Mouse (Mus musculus): ENCODE results near the gene Tspan15. TPM values are rescaled to one million over a fixed set of nuclear protein-coding genes. Genes with fewer than 3 reads are reported as not detected.

The Tspan15 gene
- total RNA-seq, 1 experiment, result 10.1 TPM

GRCm38 (mm10) chr10:62221647-62222046 is 9.4 kb downstream of the Tspan15 start:
- Histone ChIP-seq H3K4me1 (ENCODE audit: control insufficient read depth in 2 of 2, insufficient read depth in 2 of 2, low read length in 2 of 2, poor library complexity in 1 of 2) (peaks cover 7 to 15% of the 10 kb centered on the region in 2 experiments; a peak in 2 of 4 replicates), H3K9me3 (ENCODE audit: control insufficient read depth, insufficient read depth, low read depth, low read length) (no peaks in the 10 kb centered on the region)

GRCm38 (mm10) chr10:62220732-62221514 is 10.1 kb downstream of the Tspan15 start:
- Histone ChIP-seq H3K9ac (ENCODE audit: insufficient read depth, low read depth, low read length, poor library complexity, severe bottlenecking) (no peak overlapping the region), H3K4me1 (ENCODE audit: control insufficient read depth in 2 of 2, insufficient read depth in 2 of 2, low read length in 2 of 2, poor library complexity in 1 of 2) (peaks cover 9 to 15% of the 10 kb centered on the region in 2 experiments; a peak in 3 of 4 replicates), H3K9me3 (ENCODE audit: control insufficient read depth, insufficient read depth, low read depth, low read length) (no peaks in the 10 kb centered on the region), H3K4me3 (ENCODE audit: insufficient read depth in 1 of 2, low read depth in 1 of 2, low read length in 2 of 2, poor library complexity in 1 of 2, severe bottlenecking in 1 of 2) (no peak overlapping the region), H3K36me3 (ENCODE audit: control insufficient read depth, insufficient read depth, low read length, poor library complexity, severe bottlenecking) (no peaks in the 10 kb centered on the region), H3K27ac (ENCODE audit: insufficient read depth, low read depth, low read length, poor library complexity, severe bottlenecking) (no peak overlapping the region)
- in situ Hi-C loops (cut with MboI; ENCODE audit: low sequenced_read_pairs in 2 of 2, unreplicated experiment in 2 of 2), result no loop called here
- TF ChIP-seq ZC3H11A (IDR thresholded peaks at IDR 0.05; ENCODE audit: borderline replicate concordance, low read depth, low read length) (no peak), HCFC1 (IDR thresholded peaks at IDR 0.05; ENCODE audit: borderline replicate concordance, insufficient read depth, low read length) (no peak), CHD2 (IDR thresholded peaks at IDR 0.05; ENCODE audit: low read depth, low read length) (no peak), ZNF384 (IDR thresholded peaks at IDR 0.05; ENCODE audit: low read depth, low read length) (no peak), MAFK (IDR thresholded peaks at IDR 0.05; ENCODE audit: insufficient read depth, low read depth, low read length) (no peak)
- no peak for DNase-seq (ENCODE audit: low read depth, low spot score)

More at GRCm38 (mm10) chr10:62221647-62222046, 9.4 kb downstream of the Tspan15 start:
- in situ Hi-C loops (cut with MboI; ENCODE audit: low sequenced_read_pairs in 2 of 2, unreplicated experiment in 2 of 2), result no loop called here
- Histone ChIP-seq H3K36me3 (ENCODE audit: control insufficient read depth, insufficient read depth, low read length, poor library complexity, severe bottlenecking) (no peaks in the 10 kb centered on the region), H3K4me3 (ENCODE audit: insufficient read depth in 1 of 2, low read depth in 1 of 2, low read length in 2 of 2, poor library complexity in 1 of 2, severe bottlenecking in 1 of 2) (no peak overlapping the region), H3K9ac (ENCODE audit: insufficient read depth, low read depth, low read length, poor library complexity, severe bottlenecking) (no peak overlapping the region), H3K27ac (ENCODE audit: insufficient read depth, low read depth, low read length, poor library complexity, severe bottlenecking) (no peak overlapping the region)
- TF ChIP-seq ZNF384 (IDR thresholded peaks at IDR 0.05; ENCODE audit: low read depth, low read length) (no peak), ZC3H11A (IDR thresholded peaks at IDR 0.05; ENCODE audit: borderline replicate concordance, low read depth, low read length) (no peak)
- no peak for DNase-seq (ENCODE audit: low read depth, low spot score)

- no peak overlapping the region for H3K27ac ChIP-seq (ENCODE audit: insufficient read depth, low read depth, low read length, poor library complexity, severe bottlenecking)
- in situ Hi-C loops (cut with MboI; ENCODE audit: low sequenced_read_pairs in 2 of 2, unreplicated experiment in 2 of 2), result no loop called here
Observed at GRCm38 (mm10) chr10:62218789-62219172, 12.3 kb downstream of the Tspan15 start.

GRCm38 (mm10) chr10:62218044-62218788 is 12.8 kb downstream of the Tspan15 start:
- in situ Hi-C loops (cut with MboI; ENCODE audit: low sequenced_read_pairs in 2 of 2, unreplicated experiment in 2 of 2), result no loop called here
- H3K27ac ChIP-seq (ENCODE audit: insufficient read depth, low read depth, low read length, poor library complexity, severe bottlenecking), result no peak overlapping the region; the same call in 1 of the 2 replicates

More at GRCm38 (mm10) chr10:62218789-62219172, 12.3 kb downstream of the Tspan15 start:
- Histone ChIP-seq H3K9ac (ENCODE audit: insufficient read depth, low read depth, low read length, poor library complexity, severe bottlenecking) (no peak overlapping the region), H3K36me3 (ENCODE audit: control insufficient read depth, insufficient read depth, low read length, poor library complexity, severe bottlenecking) (no peaks in the 10 kb centered on the region), H3K4me3 (ENCODE audit: insufficient read depth in 1 of 2, low read depth in 1 of 2, low read length in 2 of 2, poor library complexity in 1 of 2, severe bottlenecking in 1 of 2) (no peak overlapping the region), H3K9me3 (ENCODE audit: control insufficient read depth, insufficient read depth, low read depth, low read length) (no peaks in the 10 kb centered on the region), H3K4me1 (ENCODE audit: control insufficient read depth in 2 of 2, insufficient read depth in 2 of 2, low read length in 2 of 2, poor library complexity in 1 of 2) (peaks cover 9 to 15% of the 10 kb centered on the region in 2 experiments; a peak in 3 of 4 replicates)
- TF ChIP-seq ZNF384 (IDR thresholded peaks at IDR 0.05; ENCODE audit: low read depth, low read length) (no peak), ZC3H11A (IDR thresholded peaks at IDR 0.05; ENCODE audit: borderline replicate concordance, low read depth, low read length) (no peak), MAFK (IDR thresholded peaks at IDR 0.05; ENCODE audit: insufficient read depth, low read depth, low read length) (no peak), HCFC1 (IDR thresholded peaks at IDR 0.05; ENCODE audit: borderline replicate concordance, insufficient read depth, low read length) (no peak), CHD2 (IDR thresholded peaks at IDR 0.05; ENCODE audit: low read depth, low read length) (no peak)
- DNase-seq (ENCODE audit: low read depth, low spot score), result no peak

More at GRCm38 (mm10) chr10:62218044-62218788, 12.8 kb downstream of the Tspan15 start:
- H3K36me3 ChIP-seq (ENCODE audit: control insufficient read depth, insufficient read depth, low read length, poor library complexity, severe bottlenecking), result no peaks in the 10 kb centered on the region
- DNase-seq (ENCODE audit: low read depth, low spot score), result no peak
- H3K9me3 ChIP-seq (ENCODE audit: control insufficient read depth, insufficient read depth, low read depth, low read length), result no peaks in the 10 kb centered on the region
- H3K4me3 ChIP-seq (ENCODE audit: insufficient read depth in 1 of 2, low read depth in 1 of 2, low read length in 2 of 2, poor library complexity in 1 of 2, severe bottlenecking in 1 of 2), result no peak overlapping the region
- H3K4me1 ChIP-seq (ENCODE audit: control insufficient read depth in 2 of 2, insufficient read depth in 2 of 2, low read length in 2 of 2, poor library complexity in 1 of 2), result peaks cover 9 to 15% of the 10 kb centered on the region in 2 experiments; a peak in 3 of 4 replicates
- 0 out of 2 replicates have a peak overlapping the region, but pooled peaks have one; percentile 13 for H3K9ac ChIP-seq (ENCODE audit: insufficient read depth, low read depth, low read length, poor library complexity, severe bottlenecking)
- TF ChIP-seq MAFK (IDR thresholded peaks at IDR 0.05; ENCODE audit: insufficient read depth, low read depth, low read length) (no peak), ZC3H11A (IDR thresholded peaks at IDR 0.05; ENCODE audit: borderline replicate concordance, low read depth, low read length) (no peak), CHD2 (IDR thresholded peaks at IDR 0.05; ENCODE audit: low read depth, low read length) (no peak), HCFC1 (IDR thresholded peaks at IDR 0.05; ENCODE audit: borderline replicate concordance, insufficient read depth, low read length) (no peak), ZNF384 (IDR thresholded peaks at IDR 0.05; ENCODE audit: low read depth, low read length) (no peak)

Measured in ES-E14 (cell line).